Mouse (Mus musculus): ENCODE results near the gene 1700011M02Rik.
"Not testable (repeated sequence)": the region's sequence is repeated elsewhere in the genome, so short reads cannot be mapped to it uniquely, and the experiment has no call there.

Gene 1700011M02Rik

DNA sequence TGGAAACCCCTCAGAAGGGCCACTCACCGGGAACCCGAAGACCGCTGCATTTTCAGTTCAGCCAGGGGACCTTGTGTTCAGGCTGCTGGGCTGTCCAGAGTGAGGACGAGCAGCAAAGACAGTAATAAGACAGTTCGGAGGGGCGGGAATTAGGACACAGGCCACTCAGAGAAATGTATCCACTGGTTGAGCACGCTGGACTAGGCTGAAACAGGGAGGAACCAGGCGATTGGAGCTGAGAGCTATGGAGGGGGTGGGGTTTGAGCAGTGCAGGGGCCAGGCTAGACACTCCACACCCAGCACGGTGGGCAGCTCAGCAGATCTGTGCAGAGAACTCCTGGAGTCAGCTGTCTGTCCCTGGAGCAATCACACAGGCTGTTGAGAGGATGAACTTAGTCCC, at the start of gene 1700011M02Rik, which contains the start of gene Dmrtc1a:
Gene 1700011M02Rik (plus strand): TSS at position 319 of the 400 bp plus-strand sequence.
Gene Dmrtc1a (minus strand): TSS at position 101 of the 400 bp plus-strand sequence.
- in situ Hi-C loops (cut with MseI, MboI) = loop anchor here in 1 of 2 experiments (10.0 kb wide), 1 partner anchor 204 kb away; the partner anchor contains the start of genes Dmrtc1b and Gm9112

DNA sequence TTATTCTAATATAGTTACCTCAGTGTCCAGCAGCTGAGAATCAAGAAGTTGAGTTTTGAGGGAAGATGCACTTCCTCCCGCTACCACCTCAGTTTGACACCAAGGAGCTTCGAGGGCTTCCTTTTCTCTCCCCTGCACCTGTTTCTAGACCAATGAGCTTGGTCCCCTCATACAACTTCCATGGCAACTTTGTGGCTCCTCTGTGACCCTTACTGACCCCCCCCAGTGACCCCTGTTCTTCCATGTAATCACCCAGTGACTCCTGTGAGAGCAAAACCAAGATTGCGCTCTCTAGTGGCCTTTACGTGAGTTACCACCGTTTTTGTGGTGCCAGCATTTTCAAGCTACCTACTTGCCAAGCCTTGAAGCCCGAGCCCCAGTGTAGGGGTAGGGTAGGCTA, 40.8 kb upstream of the 1700011M02Rik start, which contains the start of gene 1700031F05Rik:
Gene 1700031F05Rik (minus strand): TSS at position 101 of the 400 bp plus-strand sequence.
- in situ Hi-C loops (cut with MseI, MboI) = no loop called here

DNA sequence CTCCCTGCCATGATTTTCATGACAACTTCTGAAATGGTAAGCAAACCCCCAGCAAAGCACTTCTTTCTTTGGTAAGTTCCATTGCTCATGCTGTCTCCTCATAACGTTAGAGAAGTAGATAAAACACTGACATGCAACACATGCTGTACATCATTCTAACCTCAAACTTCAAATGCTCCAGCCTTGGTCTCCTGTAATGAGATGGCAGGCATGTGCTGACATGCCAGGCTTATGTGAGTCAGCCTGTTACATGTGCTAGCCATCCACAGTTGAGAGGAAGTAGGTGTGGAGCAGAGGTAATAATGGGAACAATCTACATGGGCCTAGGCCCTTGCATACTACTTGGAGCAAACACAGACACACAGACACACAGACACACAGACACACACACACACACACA, 6.1 kb downstream of the 1700011M02Rik start:
- in situ Hi-C loops (cut with MseI, MboI) = not testable (repeated sequence)

DNA sequence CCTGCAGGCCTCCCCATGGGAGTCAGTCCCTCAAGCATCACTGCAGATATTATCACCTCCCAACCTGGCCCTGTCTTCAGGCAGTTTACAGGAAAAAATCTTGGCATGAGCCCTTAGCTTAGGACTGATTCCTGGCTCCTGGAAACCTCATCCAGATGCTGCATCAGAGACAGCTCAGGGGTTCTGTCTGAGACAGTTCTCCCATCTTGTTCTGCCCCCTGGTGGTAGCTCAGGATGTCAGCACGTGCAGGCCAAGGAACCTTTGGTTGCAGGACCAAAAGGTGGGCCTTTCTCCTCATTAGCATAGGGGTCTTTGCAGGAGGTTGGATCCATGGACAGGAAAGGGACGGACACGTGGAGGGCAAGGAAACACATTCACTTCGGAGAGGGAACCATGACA, 18.0 kb downstream of the 1700011M02Rik start:
- in situ Hi-C loops (cut with MseI, MboI) = not testable (repeated sequence)

DNA sequence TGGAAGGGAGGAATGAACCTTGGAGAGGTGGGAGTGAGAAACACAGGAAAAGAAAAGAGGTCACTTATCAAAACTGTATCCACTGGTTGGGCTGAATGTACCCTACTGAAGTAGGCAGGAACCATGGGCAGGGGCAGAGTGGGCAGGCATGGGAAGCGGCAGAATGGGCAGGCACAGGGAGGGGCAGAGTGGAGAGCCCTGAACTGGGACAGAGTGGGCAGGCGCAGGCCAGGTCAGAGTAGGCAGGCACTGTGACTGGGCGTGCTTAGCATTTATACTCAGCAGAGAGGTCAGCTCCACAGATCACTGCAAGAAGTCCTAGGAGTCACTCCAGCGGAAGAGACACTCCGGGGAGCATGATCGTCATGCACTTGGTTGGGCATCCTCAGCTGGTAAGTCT, 19.4 kb downstream of the 1700011M02Rik start, which contains the start of gene 1700018G05Rik:
Gene 1700018G05Rik (plus strand): TSS at position 301 of the 400 bp plus-strand sequence.
- in situ Hi-C loops (cut with MseI, MboI) = not testable (repeated sequence)

DNA sequence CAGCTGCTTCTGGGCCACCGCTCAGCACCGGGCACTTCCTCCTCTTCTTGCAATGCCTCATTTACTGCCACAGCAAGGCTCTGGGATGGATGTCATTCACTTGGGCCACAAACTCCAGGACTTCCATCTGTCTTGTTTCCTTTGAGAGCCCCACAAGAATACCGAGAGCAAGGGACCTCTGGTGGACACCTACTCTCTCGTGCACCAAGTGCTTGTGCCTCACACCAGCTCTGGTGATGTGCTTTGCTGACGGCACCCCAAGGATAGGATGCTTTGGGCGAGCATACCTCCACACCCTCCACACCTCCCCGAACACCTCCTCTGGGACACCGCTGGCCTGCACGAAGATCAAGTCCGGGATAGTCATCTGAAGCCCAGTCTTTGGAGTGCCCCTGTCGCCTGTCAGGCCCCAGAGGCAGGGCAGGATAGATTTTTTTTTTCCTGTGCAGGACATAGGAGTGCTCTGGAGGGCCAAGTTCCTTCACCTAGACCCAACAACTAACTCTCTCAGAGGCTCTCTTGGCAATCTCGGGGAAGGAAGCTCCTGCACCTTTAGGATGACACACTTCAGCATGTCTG, 24.4 kb downstream of the 1700011M02Rik start:
- in situ Hi-C loops (cut with MseI, MboI) = no loop called here

DNA sequence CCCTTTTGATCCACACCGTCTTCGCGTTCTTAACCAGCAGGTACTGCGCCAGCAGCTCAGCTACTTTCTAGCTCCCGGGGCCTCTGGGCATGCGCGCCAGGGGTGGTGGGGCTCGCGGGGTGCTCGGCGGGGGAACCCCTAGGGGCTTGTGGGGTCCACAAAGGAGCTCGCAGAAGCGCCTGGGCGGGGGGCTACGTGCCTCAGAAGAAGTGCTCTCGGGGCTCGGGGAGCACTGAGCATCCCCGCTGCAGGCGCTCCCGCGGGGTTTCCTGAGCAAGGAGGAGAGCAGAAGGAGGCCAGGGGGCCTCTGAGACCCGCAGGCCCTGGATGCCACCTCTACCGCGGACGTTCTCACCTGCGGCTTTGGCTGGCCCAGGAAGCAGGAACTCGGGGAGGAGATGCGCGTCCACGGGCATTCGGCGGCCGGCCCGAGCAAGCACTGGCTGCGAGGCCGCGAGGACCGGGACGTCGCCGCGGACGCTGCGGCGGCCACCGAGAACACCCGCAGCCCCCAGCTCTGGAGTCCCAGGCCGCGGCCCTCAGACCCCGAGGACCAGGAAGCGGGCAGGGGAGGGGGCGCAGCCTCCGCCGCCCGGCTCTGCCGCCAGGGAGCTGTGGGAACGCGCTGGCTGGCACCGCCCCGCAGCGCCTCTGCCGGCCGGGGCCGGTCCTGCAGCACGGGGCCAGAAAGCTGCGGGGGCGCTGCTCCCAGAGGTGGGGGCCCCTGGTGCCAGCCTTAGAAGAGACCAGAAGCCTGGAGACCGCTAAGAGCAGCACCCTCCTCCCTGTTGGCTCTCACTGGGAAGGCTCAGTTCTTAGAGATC, 25.1 kb downstream of the 1700011M02Rik start:
- in situ Hi-C loops (cut with MseI, MboI) = no loop called here

DNA sequence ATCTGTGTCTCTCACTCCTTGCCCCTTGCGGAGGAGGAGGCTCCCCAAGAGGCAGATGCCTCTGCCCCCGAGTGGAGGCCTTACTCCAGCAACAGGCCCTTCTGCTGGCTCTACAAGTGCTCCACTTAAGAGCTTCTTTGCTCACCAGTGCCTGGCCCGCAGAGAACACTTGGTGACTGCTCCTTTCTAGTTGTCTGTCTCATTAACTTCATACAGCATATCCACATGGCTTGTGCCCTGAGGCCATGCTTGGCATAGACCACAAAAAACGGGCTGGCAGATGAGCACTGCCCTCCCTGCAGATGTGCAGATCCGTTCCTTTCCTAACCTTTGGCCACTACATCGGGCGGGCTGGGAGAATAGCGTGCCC, 25.7 kb downstream of the 1700011M02Rik start:
- in situ Hi-C loops (cut with MseI, MboI) = no loop called here

DNA sequence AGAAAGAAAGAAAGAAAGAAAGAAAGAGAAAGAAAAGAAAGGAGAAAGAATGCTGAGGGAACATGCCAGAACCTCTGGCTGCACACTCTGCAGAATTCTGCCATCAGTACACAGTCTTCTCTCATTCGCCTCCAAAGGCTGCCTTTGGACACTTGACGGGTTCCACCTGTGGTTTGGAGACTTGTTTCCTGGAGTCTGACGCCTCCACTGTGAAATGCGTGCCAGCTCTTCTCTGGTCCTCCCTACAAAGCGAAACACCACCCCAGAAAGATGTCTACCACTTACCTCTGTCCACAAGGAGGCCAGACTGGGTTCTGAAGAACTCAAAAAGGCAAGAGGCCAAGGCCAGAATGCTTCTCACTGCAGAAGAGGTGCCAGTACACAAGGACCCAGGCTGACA, 28.0 kb downstream of the 1700011M02Rik start:
- in situ Hi-C loops (cut with MseI, MboI) = no loop called here

DNA sequence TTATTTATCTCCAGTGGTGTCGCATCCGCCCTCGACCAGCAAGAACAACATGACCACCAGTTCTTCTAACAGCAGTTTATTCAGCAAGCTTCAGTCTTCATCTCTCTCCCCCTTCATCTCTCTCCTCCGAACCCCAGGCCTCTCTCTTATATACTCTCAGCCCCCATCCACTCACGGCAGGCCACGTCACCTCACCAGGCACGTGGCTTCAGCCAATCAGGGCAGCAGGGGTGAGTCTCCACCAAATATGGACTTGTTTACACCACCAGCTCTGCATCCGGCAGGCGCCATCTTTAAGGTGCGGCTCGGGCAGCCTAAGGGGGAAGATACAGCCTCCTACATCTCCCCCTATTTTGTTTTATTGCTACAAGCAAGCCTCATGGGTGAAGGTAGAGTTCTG, 41.4 kb downstream of the 1700011M02Rik start:
- in situ Hi-C loops (cut with MseI, MboI) = not testable (repeated sequence)

DNA sequence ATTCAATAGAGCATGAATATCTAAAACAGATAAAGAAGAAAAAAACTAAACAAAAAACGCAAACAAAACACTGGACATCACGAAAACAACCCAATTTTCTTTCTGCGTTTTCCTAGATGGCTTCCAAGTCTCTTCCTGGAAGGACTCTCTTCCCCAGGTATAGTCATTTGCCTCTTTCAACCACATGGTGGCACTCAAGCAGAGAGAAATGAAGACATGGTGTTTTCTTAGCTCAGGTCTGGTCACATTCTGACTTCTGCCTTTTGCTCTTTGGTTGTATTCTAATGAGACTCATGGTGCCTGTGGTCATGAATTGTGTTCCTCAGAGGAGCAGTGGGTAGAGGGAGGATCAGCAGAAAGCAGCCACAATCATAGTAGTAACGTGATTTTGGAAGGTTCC, 50.2 kb downstream of the 1700011M02Rik start:
- in situ Hi-C loops (cut with MseI, MboI) = no loop called here
